Mouse (Mus musculus) C2C12 (cell line): Measurements from ENCODE around the gene Rgs3. TPM values are rescaled to one million over a fixed set of nuclear protein-coding genes. Genes with fewer than 3 reads are reported as not detected.

Experiments
- H3K27me3 ChIP-seq: one replicate; pipeline ENCODE4 v1.6.1; 2011; ENCODE audit not compliant: control insufficient read depth, insufficient read depth, insufficient read length
- H3K36me3 ChIP-seq: one replicate; pipeline ENCODE4 v1.6.1; 2011; ENCODE audit not compliant: control insufficient read depth, insufficient read depth
- H3K4me3 ChIP-seq: one replicate; pipeline ENCODE4 v1.5.1; 2011; ENCODE audit warnings: mild to moderate bottlenecking, control low read depth; ENCODE audit not compliant: poor library complexity, insufficient read depth, severe bottlenecking
- H3K79me2 ChIP-seq: one replicate; pipeline ENCODE4 v1.6.1; 2011; ENCODE audit not compliant: control insufficient read depth, insufficient read depth
- H3K79me3 ChIP-seq: one replicate; pipeline ENCODE4 v1.6.1; 2011; ENCODE audit warnings: low read depth, control low read depth
- H3ac ChIP-seq: one replicate; pipeline ENCODE3; 2011; ENCODE audit warnings: low read depth; ENCODE audit not compliant: control insufficient read depth, insufficient read length
- CEBPB ChIP-seq: IDR thresholded peaks from one replicate; pipeline ENCODE4 v1.6.1; 2011; ENCODE audit warnings: low read depth, mild to moderate bottlenecking, control low read depth, moderate library complexity
- CTCF ChIP-seq: IDR thresholded peaks from one replicate; pipeline ENCODE4 v1.5.1; 2011; ENCODE audit not compliant: control insufficient read depth, insufficient read depth, insufficient read length
- FOSL1 ChIP-seq: IDR thresholded peaks from one replicate; pipeline ENCODE4 v1.8.0; 2011; ENCODE audit warnings: mild to moderate bottlenecking, low read length; ENCODE audit not compliant: poor library complexity, insufficient read depth, severe bottlenecking
- MAX ChIP-seq: IDR thresholded peaks from one replicate; pipeline ENCODE4 v1.6.1; 2011; ENCODE audit warnings: mild to moderate bottlenecking, control low read depth
- MYOD1 ChIP-seq: IDR thresholded peaks from one replicate; pipeline ENCODE4 v1.6.1; 2011; ENCODE audit warnings: low read depth; ENCODE audit not compliant: control insufficient read depth, insufficient read length
- MYOG ChIP-seq: IDR thresholded peaks from one replicate; pipeline ENCODE4 v1.6.1; 2011; ENCODE audit not compliant: control insufficient read depth, insufficient read length; ENCODE audit errors: extremely low read depth
- USF1 ChIP-seq: IDR thresholded peaks from one replicate; pipeline ENCODE4 v1.6.1; 2011; ENCODE audit warnings: low read depth, mild to moderate bottlenecking, control low read depth, moderate library complexity
- polyA plus RNA-seq: library from polyadenylated mRNA; unstranded; fragments of >200 nt; fragmentation: generic; extraction: Trizol; gene quantifications from one replicate; pipeline ENCODE4 v1.2.1, GENCODE M21; 2012; ENCODE audit warnings: missing spikeins

Rgs3 gene
- polyA plus RNA-seq, 1 experiment: 49.8 TPM

DNA sequence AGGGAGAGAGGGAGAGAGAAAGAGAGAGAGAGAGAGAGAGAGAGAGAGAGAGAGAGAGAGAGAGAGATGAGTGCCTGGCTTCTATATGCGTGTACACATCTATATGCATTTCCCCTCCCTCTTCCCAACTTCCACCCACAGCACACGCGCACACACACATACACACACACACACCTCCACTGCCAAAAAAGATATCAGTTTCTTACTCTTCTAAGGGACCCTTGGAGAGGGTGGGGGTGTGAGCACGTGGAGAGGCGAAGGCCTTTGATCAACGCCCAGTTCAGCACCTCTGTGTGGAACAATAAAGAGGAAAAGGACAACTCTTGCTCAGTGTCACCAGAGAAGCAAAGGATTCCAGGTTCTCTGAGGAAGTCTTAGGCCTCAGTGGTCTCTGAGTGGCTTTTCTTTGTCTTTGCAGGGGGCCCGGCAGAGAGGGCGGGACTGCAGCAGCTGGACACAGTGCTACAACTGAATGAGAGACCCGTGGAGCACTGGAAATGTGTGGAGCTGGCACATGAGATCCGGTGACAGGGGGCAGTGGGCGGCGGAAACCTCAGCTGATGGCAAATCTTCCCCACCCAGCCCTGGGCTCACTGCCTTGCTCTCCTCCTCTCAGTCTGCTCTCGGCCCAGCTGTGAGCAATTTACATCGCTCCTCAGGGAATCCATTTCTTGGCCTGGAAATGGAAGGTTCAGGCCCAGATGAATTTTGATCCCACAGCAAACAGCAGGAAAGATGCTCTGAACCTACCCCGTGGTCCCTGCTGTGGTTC lies 65.2 kb downstream of the Rgs3 start:
- Histone ChIP-seq H3K36me3 (no peaks in the 10 kb centered on the region), H3K4me3 (no peak overlapping the region), H3K79me3 (no peaks in the 10 kb centered on the region), H3ac (no peak overlapping the region), H3K27me3 (no peaks in the 10 kb centered on the region), H3K79me2 (no peaks in the 10 kb centered on the region)
- no peak for TF ChIP-seq MAX

DNA sequence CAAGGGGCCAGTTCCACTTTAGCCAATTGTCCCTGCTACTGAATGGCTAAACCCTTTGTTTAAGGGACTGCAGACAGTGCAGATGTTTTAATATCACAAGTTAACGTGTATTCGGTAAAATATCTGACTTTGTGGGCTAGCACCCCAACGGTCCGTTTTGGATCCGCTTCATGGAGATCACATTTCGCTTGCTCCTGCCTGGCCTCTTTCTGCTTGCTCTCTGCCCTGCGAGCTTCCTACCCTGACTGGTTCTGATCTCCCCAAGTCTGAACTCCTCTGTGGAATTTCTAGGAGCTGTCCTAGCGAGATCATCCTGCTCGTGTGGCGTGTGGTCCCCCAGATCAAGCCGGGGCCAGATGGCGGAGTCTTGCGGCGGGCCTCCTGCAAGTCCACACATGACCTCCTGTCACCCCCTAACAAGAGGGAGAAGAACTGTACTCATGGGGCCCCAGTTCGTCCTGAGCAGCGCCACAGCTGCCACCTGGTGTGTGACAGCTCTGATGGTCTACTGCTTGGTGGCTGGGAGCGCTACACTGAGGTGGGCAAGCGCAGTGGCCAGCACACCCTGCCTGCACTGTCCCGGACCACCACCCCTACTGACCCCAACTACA lies 65.9 kb downstream of the Rgs3 start:
- Histone ChIP-seq H3ac (no peak overlapping the region), H3K4me3 (no peak overlapping the region), H3K36me3 (no peaks in the 10 kb centered on the region), H3K79me3 (no peaks in the 10 kb centered on the region), H3K27me3 (no peaks in the 10 kb centered on the region), H3K79me2 (no peaks in the 10 kb centered on the region)
- TF ChIP-seq MYOG (no peak), FOSL1 (no peak), CTCF (no peak), MAX (no peak), USF1 (no peak), MYOD1 (no peak), CEBPB (no peak)

DNA sequence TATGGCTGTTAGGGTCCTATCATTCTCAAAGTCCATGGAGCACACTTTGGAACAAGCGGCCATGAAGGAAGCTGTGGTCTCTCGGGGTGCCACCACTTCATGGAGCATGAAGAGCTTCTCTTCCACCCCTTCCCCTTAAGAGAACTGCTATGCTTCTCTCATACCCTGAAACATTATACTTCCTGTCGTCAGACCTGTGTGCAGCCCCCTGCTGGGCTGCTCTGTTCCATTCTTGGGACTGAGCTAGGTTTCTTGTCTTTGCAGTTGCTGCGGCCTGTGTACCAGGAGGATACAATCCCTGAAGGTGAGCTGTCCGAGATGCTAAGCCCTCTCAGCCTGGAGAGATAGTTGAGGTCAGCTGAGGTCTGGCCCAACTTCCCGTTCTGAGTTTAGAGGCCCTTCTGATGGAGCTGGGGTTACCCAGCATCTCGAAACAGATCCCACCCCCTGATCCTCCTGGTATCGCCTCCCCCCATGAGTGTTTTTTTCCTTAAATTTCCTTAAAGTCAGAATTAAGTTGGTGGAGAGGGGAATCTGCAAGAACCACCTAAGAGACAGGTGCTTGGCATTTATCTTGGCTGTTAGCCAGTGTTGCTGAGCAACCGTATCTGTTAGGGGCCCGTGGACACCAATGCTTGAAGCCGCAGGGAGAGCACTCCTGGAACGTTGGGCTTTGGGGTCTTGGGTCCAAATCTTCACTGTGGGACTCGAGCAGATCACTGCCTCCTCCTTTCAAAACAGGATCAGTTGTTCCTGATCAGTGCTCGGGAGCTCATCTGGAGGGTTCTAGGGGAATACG lies 66.8 kb downstream of the Rgs3 start:
- Histone ChIP-seq H3K36me3 (no peaks in the 10 kb centered on the region), H3K79me3 (no peaks in the 10 kb centered on the region), H3ac (no peak overlapping the region), H3K4me3 (no peak overlapping the region), H3K79me2 (no peaks in the 10 kb centered on the region), H3K27me3 (no peaks in the 10 kb centered on the region)
- TF ChIP-seq USF1 (no peak), MAX (no peak), CTCF (no peak), FOSL1 (no peak), MYOG (no peak), MYOD1 (no peak), CEBPB (no peak)

DNA sequence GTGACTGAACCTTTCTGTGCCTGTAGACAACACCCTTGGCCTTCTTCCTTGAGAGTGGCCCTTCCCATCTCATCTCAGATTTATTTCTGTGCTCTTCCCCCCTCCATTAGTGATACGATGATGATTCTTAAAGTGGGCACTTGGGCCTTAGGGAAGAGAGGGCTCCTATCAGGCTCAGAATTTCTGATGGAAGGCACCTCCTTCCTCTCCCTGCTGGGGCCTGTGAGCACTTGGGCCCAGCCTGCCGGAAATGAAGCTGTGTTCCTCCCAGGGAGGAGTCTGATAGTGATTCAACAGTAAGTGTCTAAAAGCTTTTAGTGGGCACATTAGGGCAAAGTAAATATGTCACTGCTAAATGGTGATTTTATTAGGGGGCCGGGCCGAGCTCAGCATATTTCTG lies 67.7 kb downstream of the Rgs3 start:
- Histone ChIP-seq H3K79me2 (no peaks in the 10 kb centered on the region), H3K36me3 (no peaks in the 10 kb centered on the region), H3K4me3 (no peak overlapping the region), H3ac (no peak overlapping the region), H3K27me3 (no peaks in the 10 kb centered on the region), H3K79me3 (no peaks in the 10 kb centered on the region)
- no peak for TF ChIP-seq MAX
- no peak for TF ChIP-seq CTCF
- no peak for TF ChIP-seq MYOD1
- no peak for TF ChIP-seq USF1
- TF ChIP-seq CEBPB: no peak
- no peak for TF ChIP-seq MYOG
- no peak for TF ChIP-seq FOSL1

DNA sequence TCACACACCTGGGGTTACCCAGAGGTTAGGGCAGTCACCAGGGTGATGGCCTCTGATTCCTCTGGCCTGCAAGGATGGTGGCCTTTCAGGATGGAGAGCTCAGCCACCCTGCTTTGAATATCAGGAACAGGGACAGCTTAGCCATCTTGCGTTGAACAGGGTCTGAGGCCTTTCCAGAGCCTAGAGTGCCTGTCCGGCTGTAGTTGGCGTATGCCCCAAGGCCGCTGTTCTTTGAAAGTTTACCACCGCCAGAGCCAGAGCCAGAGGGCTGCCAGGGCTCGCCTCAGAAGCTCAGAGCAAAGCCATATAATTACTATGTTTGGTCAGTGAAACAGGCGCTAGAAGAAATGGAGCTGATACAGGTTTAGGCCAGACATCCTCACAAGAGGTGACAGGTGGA lies 68.9 kb downstream of the Rgs3 start:
- Histone ChIP-seq H3K27me3 (no peaks in the 10 kb centered on the region), H3K79me2 (no peaks in the 10 kb centered on the region), H3ac (no peak overlapping the region), H3K79me3 (no peaks in the 10 kb centered on the region), H3K36me3 (no peaks in the 10 kb centered on the region), H3K4me3 (no peak overlapping the region)
- TF ChIP-seq CEBPB (no peak), MAX (no peak), USF1 (no peak), MYOD1 (no peak), FOSL1 (no peak), CTCF (no peak), MYOG (no peak)

DNA sequence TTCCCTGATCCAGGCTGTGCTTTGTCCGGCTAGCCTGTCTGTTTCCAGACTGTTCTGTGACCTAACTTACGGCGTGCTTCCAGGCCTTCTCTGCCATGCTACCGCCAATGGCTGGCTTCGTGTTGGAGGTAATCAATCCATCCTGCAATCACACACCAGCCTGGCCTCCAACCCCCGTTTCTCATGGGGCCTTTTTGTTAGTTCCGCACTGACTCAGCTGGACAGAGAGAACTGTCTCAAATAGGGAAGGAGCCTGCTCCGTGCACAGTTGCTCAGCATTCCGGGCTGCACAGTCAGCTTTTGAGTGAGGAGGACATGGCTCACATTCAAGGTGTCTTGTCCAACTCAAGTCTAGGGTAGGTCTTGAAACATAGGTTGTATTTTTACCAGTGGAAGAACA lies 69.8 kb downstream of the Rgs3 start:
- Histone ChIP-seq H3K79me3 (no peaks in the 10 kb centered on the region), H3K36me3 (no peaks in the 10 kb centered on the region), H3K79me2 (no peaks in the 10 kb centered on the region), H3K4me3 (no peak overlapping the region), H3ac (no peak overlapping the region), H3K27me3 (no peaks in the 10 kb centered on the region)
- TF ChIP-seq CTCF (no peak), MAX (no peak), USF1 (no peak), CEBPB (no peak), FOSL1 (no peak), MYOD1 (no peak), MYOG (no peak)
